ENCODE assay signal across 9 mouse cellular contexts in the genomic region with DNA sequence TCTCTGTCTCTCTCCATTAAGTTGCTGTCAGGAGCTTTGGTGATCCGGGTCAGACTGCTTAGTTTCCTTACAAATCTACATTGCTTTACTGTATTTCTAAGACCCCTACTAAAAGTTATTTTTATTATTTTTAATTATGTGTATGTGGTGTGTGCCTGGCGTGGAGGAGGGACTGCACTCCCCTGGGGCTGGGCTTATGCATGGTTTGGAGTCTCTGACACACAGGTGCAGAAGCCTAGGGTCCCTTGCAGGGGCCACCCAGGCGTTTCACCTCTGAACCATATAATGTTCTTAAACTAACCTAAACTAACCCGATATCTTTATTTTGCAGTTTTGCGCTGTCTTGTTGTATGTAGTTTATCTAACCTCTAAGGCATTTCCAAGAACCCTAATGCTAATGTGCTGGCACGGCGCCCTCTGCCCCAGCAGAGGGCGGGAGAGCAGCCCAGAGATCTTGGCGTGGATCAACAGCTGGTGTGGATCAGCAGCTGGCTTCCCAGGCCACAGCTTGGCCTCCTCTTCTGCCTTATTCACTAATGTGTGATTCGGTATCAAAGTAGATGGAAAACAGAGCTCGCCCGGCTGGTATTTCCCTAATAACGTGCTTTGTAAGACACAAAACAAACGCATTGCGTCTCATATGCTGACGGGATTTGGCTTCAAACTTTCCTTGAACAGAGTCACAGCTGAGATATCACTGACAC.
DNase-seq lines count a peak whose midpoint lies in the region; ATAC-seq lines count a peak whose summit lies in the region.
"Had no signal": no experiment of that assay in that cellular context is flagged by ENCODE, and none has a peak within 500 bp of the region (broad histone marks: within the 10 kb centered on the region; RNA-seq: fewer than 3 reads in every experiment).

No protein-coding gene starts in this region.

- DNase-seq in right cerebral cortex, postnatal 10 days (ENCODE audit: low spot score in 2 of 2), result peak; percentile 30 to 36
- DNase-seq in right cerebral cortex, postnatal 36 days (ENCODE audit: low spot score in 2 of 2), result no peak
- DNase-seq in heart, adult 9 months (ENCODE audit: low spot score in 2 of 2), result peak; percentile 75 to 82
- DNase-seq in kidney, postnatal 14 days, result peak; percentile 82
- DNase-seq in layer of hippocampus, adult 9-10 months (ENCODE audit: low spot score), result no peak
- DNase-seq in retina, postnatal 1 day, result no peak
- DNase-seq in frontal cortex, postnatal 10 days (ENCODE audit: low spot score in 2 of 2), result no peak

- ATAC-seq in activated CD4-positive, CD25-positive, alpha-beta regulatory T cell, adult 4 months, result no peak
- ATAC-seq: Patski had no signal

Comparison
In these comparisons a context has a peak if more than half of its experiments do, and no peak if none do; other contexts are left out.
1. DNase-seq: peak in right cerebral cortex, postnatal 10 days (2 of 2), heart, adult 9 months (2 of 2) and kidney, postnatal 14 days (single experiment); none in right cerebral cortex, postnatal 36 days (0 of 2), layer of hippocampus, adult 9-10 months (single experiment), retina, postnatal 1 day (single experiment) and frontal cortex, postnatal 10 days (0 of 2).